Mouse (Mus musculus) embryo, embryonic 9.5 days (tissue): ENCODE data around the gene Plcl2.
"Not testable (repeated sequence)": the region's sequence is repeated elsewhere in the genome, so short reads cannot be mapped to it uniquely, and the experiment has no call there.

ENCODE experiments used
- DNase-seq: peaks from one replicate; pipeline ENCODE4 v3.0.0-alpha.2; 2017; ENCODE audit errors: extremely low spot score

Gene Plcl2

GRCm38 (mm10) chr17:50625584-50625983 is 116.4 kb downstream of the Plcl2 start:
- DNase-seq: no peak

- DNase-seq: no peak
These were observed 118.5 kb downstream of the Plcl2 start for GRCm38 (mm10) chr17:50627658-50628057.

- DNase-seq: no peak
These were observed 119.5 kb downstream of the Plcl2 start for GRCm38 (mm10) chr17:50628716-50629115.

DNA sequence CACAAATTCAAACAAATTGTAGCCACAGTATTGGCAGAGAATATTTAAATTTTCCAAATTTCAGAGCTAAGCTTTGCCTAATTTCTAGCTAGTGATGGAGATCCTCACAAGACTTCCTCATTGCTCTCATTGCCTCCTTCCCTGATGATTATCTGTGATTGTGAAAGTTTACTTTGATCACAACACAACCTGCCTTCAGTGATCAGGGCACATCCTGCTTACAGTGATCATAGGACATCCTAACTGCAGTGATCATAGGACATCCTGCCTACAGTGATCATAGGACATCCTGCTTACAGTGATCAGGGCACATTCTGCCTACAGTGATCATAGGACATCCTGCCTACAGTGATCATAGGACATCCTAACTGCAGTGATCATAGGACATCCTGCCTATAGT is 121.8 kb downstream of the Plcl2 start:
- DNase-seq: not testable (repeated sequence)

- no peak for DNase-seq
These were observed 125.0 kb downstream of the Plcl2 start for GRCm38 (mm10) chr17:50634008-50634871.

- no peak for DNase-seq
These were observed 126.9 kb downstream of the Plcl2 start for GRCm38 (mm10) chr17:50635961-50636585.

GRCm38 (mm10) chr17:50638791-50639190 is 129.6 kb downstream of the Plcl2 start:
- DNase-seq: no peak

DNA sequence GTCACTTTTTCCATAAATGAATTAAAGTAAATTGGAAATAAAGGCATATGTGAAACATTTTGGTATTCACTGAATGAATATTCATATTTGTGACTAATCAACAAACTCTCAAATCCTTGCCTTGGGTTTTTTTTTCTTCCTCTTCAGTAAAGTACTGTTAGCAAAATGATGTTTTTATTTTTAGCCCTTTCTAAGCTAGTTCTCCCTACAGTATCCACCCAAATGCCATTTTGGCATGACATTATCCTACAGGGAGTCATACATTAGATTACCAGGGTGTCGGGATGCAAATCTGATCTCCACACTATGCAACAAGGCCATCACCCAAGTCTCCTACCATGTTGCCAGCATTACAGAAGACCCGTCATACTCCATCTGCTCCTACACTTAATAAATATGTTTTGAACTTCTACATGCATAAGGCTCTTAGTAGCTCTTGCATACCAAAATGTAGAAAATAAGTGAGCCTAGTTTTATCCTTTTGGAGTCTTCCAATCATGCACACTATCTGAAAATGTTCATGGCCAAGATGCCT is 131.9 kb downstream of the Plcl2 start:
- no peak for DNase-seq

DNA sequence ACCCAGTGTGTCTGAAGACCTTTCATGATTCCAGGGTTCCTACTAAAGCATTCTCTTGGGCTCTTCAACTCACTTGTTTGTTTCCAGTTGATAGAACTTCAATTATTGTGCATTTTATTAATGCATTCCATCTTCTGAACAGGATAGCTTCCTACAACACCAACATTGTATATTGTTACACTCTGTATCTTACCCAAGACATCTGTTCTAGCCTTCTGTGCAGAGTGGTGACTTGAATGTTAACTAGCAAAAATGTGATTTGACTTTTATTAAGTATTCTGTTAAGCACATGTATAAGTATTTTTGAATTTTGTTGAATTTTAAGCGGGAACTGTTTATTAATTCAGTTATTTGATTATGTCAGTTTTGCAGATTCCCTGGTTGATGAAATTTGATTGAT is 132.7 kb downstream of the Plcl2 start:
- no peak for DNase-seq

- DNase-seq: no peak
These were observed 134.2 kb downstream of the Plcl2 start for GRCm38 (mm10) chr17:50643356-50643755.

GRCm38 (mm10) chr17:50643989-50644388 is 134.8 kb downstream of the Plcl2 start:
- DNase-seq: no peak

GRCm38 (mm10) chr17:50648141-50648540 is 138.9 kb downstream of the Plcl2 start:
- not testable (repeated sequence) for DNase-seq

GRCm38 (mm10) chr17:50648757-50649419 is 139.7 kb downstream of the Plcl2 start:
- no peak for DNase-seq

- DNase-seq: no peak
These were observed 141.5 kb downstream of the Plcl2 start for GRCm38 (mm10) chr17:50650535-50651223.

- DNase-seq: no peak
These were observed 145.7 kb downstream of the Plcl2 start for GRCm38 (mm10) chr17:50654741-50655415.

DNA sequence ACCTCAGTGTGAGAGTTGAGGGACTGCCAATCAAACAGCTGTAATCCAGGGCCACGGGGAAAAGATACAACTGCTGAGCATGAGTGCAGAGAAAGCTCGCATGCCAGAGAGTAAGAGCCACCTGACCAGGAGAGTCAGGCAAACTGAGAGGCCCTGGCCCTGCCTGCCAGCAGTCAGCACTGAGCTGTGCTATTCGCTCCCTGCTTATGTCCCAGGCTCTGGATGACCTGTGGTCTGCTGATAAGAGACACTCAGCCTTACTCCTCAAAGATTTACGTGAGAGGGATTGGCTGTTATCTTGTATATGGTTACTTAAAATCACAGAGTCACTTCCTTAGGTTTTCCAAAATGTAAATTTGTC is 146.2 kb downstream of the Plcl2 start:
- DNase-seq: no peak

DNA sequence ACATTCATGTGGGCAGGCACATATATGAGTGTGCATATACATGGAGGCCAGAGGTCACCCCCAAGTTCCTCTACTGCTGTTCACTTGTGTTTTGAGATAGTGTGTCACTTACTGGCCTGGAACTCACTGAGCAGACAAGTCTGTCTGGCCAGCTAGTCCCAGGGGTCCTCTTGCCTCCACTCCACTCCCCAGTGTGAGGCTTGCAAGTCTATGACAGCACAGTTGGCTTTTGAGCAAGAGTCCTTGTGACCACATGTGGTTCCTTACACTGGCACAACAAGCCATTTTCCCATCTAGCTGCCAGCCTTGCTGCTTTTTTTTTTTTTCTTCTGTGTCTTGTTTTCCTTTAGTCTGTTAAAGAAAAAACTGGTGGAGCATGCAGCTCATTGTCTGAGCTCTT is 148.1 kb downstream of the Plcl2 start:
- no peak for DNase-seq

GRCm38 (mm10) chr17:50658901-50659300 is 149.7 kb downstream of the Plcl2 start:
- no peak for DNase-seq

DNA sequence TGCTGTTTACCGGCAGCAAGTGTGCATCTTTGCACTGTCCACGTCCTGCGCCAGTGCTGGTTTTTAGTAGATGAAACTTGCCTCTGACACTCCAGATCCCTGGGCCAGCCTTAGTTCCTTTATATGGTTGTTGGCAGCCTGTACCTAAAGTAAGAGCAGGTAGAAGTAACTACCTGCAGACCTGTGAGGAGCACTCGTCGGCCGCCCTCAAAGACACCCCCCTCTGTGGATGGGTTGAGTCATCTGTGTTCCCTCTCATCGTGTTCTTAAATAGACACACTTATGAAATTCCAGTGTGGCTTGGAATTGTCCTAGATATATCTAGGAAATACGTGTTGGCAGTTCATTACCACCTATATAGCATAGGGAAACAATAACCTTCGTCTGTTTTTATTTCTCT is 158.4 kb downstream of the Plcl2 start:
- no peak for DNase-seq

- no peak for DNase-seq
These were observed 159.5 kb downstream of the Plcl2 start for GRCm38 (mm10) chr17:50668681-50669208.

- DNase-seq: no peak
These were observed 162.2 kb downstream of the Plcl2 start for GRCm38 (mm10) chr17:50671416-50671815.
